Mouse (Mus musculus) embryonic fibroblast, embryonic 13.5 days (primary cell): ENCODE data around the gene Blzf1.

Experiments used
- CTCF ChIP-seq: IDR thresholded peaks from 2 replicates; pipeline ENCODE4 v1.5.1; 2011; ENCODE audit warnings: mild to moderate bottlenecking, control low read depth, low read length, moderate library complexity, borderline replicate concordance; ENCODE audit not compliant: insufficient read depth
- POLR2A ChIP-seq: IDR thresholded peaks from 2 replicates; pipeline ENCODE4 v1.6.1; 2011; ENCODE audit warnings: low read depth, mild to moderate bottlenecking, control low read depth, low read length, moderate library complexity

- no peak for TF ChIP-seq CTCF
- no peak; the same call in 1 of the 2 replicates for TF ChIP-seq POLR2A
Observed at GRCm38 (mm10) chr1:164249332-164249711, 58.0 kb downstream of the Blzf1 start.
